Mouse (Mus musculus) midbrain, postnatal 0 days (tissue): Measurements from ENCODE around the gene Gch1. TPM values are rescaled to one million over a fixed set of nuclear protein-coding genes. Genes with fewer than 3 reads are reported as not detected.

Experiments used
- ATAC-seq: fragments of 200-750 bp; cut with Nextera tagmentation; 2 replicates; pipeline ENCODE4 v1.8.0; 2017; ENCODE audit warnings: moderate number of reproducible peaks, mild to moderate bottlenecking, moderate TSS enrichment, moderate library complexity; ENCODE audit not compliant: low FRiP score
- DNase-seq: peaks from one replicate; pipeline ENCODE4 v3.0.0-alpha.2; 2015; ENCODE audit warnings: low spot score
- H3K27ac ChIP-seq: fragments of 300-500 bp; sonication (generic); 2 replicates; pipeline ENCODE4 v1.5.1; 2014; ENCODE audit warnings: low read depth, mild to moderate bottlenecking, low read length, mixed read lengths
- H3K27me3 ChIP-seq: fragments of 300-500 bp; sonication (generic); 2 replicates; pipeline ENCODE4 v1.6.1; 2014; ENCODE audit warnings: low read length, control low read depth, mixed read lengths; ENCODE audit not compliant: insufficient read depth
- H3K36me3 ChIP-seq: fragments of 300-500 bp; sonication (generic); 2 replicates; pipeline ENCODE4 v1.6.1; 2014; ENCODE audit warnings: low read length, control low read depth, mixed read lengths; ENCODE audit not compliant: insufficient read depth
- H3K4me1 ChIP-seq: fragments of 300-500 bp; sonication (generic); 2 replicates; pipeline ENCODE4 v1.6.1; 2014; ENCODE audit warnings: mild to moderate bottlenecking, control low read depth, antibody characterized with exemption, low read length, mixed read lengths; ENCODE audit not compliant: insufficient read depth
- H3K4me2 ChIP-seq: fragments of 300-500 bp; sonication (generic); 2 replicates; pipeline ENCODE4 v1.6.1; 2014; ENCODE audit warnings: low read depth, mild to moderate bottlenecking, low read length, mixed read lengths; ENCODE audit not compliant: poor library complexity, severe bottlenecking
- H3K4me3 ChIP-seq: fragments of 300-500 bp; sonication (generic); 2 replicates; pipeline ENCODE4 v1.5.1; 2014; ENCODE audit warnings: low read depth, mild to moderate bottlenecking, low read length, moderate library complexity
- H3K9ac ChIP-seq: fragments of 300-500 bp; sonication (generic); replicated peaks from 2 replicates; pipeline ENCODE4 v1.6.1; 2014; ENCODE audit warnings: mild to moderate bottlenecking, low read length, moderate library complexity, mixed read lengths; ENCODE audit not compliant: poor library complexity, severe bottlenecking
- H3K9me3 ChIP-seq: fragments of 300-500 bp; sonication (generic); 2 replicates; pipeline ENCODE4 v1.6.1; 2016; ENCODE audit warnings: low read length, control low read depth
- CTCF ChIP-seq: IDR thresholded peaks from 2 replicates; pipeline ENCODE4 v1.5.1; 2016; ENCODE audit warnings: antibody characterized with exemption, mild to moderate bottlenecking
- WGBS: fragments of 180-500 bp; shearing (Covaris S2); extraction: QIAGEN DNeasy Blood & Tissue Kit; methylation state at CpG from one replicate; pipeline ENCODE4 v1.1.7; 2014; 5-methylcytosine and 5-hydroxymethylcytosine counted together
- polyA plus RNA-seq: library from polyadenylated mRNA; unstranded; fragments of >200 nt; fragmentation: Nextera tagmentation; extraction: Ambion mirVana; gene quantifications from 2 replicates; pipeline ENCODE4 v1.2.1, GENCODE M21; 2015
- total RNA-seq: library from RNA; depleted of rRNA; stranded (reverse); fragments of >200 nt; gene quantifications from 2 replicates; pipeline ENCODE4 v1.2.3, GENCODE M21; 2014; rRNA removed

Gch1 gene
- total RNA-seq (8.8 and 9.4 TPM in 2 replicates), polyA plus RNA-seq (5.3 and 6.9 TPM in 2 replicates)

GRCm38 (mm10) chr14:47188848-47189634 is at the start of gene Gch1:
Gene Gch1 (minus strand): TSS chr14:47189413.
- DNase-seq (peak; percentile 68), ATAC-seq (peak; percentile 86)
- H3K4me3 ChIP-seq, result peak within 1 kb of the TSS; percentile 87
- H3K27ac ChIP-seq, result no peak within 1 kb of the TSS
- H3K4me1 ChIP-seq, result peaks cover 7% of the 10 kb centered on the region
- H3K4me2 ChIP-seq, result peak within 1 kb of the TSS; percentile 92
- H3K36me3 ChIP-seq, result no peaks in the 10 kb centered on the region
- H3K27me3 ChIP-seq, result peaks cover 17% of the 10 kb centered on the region
- TF ChIP-seq CTCF, result peak; percentile 35
- no peaks in the 10 kb centered on the region for H3K9me3 ChIP-seq
- under 1% methylated on average over 58 of the region's 68 CpGs for WGBS
- peak within 1 kb of the TSS; percentile 45; the same call in 1 of the 2 replicates for H3K9ac ChIP-seq

- H3K9ac ChIP-seq, result no peak overlapping the region
- H3K4me2 ChIP-seq, result no peak overlapping the region
- H3K27ac ChIP-seq, result no peak overlapping the region
- no peaks in the 10 kb centered on the region for H3K27me3 ChIP-seq
- no peak for TF ChIP-seq CTCF
- H3K4me3 ChIP-seq, result no peak overlapping the region
- no peaks in the 10 kb centered on the region for H3K4me1 ChIP-seq
- ATAC-seq, result no peak
- peaks cover 2% of the 10 kb centered on the region; the same call in 1 of the 2 replicates for H3K36me3 ChIP-seq
- WGBS, result 88% methylated on average over 4 of the region's 4 CpGs
- no peaks in the 10 kb centered on the region for H3K9me3 ChIP-seq
- DNase-seq, result no peak
Measured at GRCm38 (mm10) chr14:47237286-47237685, 48.1 kb upstream of the Gch1 start.

GRCm38 (mm10) chr14:47236491-47236890 is 47.3 kb upstream of the Gch1 start:
- DNase-seq, result no peak
- Histone ChIP-seq H3K27me3 (no peaks in the 10 kb centered on the region), H3K4me1 (no peaks in the 10 kb centered on the region), H3K9ac (no peak overlapping the region), H3K4me3 (no peak overlapping the region), H3K4me2 (no peak overlapping the region), H3K36me3 (peaks cover 2% of the 10 kb centered on the region; the same call in 1 of the 2 replicates), H3K9me3 (no peaks in the 10 kb centered on the region), H3K27ac (no peak overlapping the region)
- ATAC-seq, result no peak
- TF ChIP-seq CTCF, result no peak
- WGBS, result 94% methylated on average over 7 of the region's 7 CpGs

- ATAC-seq, result no peak
- Histone ChIP-seq H3K9me3 (no peaks in the 10 kb centered on the region), H3K36me3 (no peaks in the 10 kb centered on the region), H3K4me2 (no peak overlapping the region), H3K27me3 (no peaks in the 10 kb centered on the region), H3K27ac (no peak overlapping the region), H3K9ac (no peak overlapping the region), H3K4me1 (no peaks in the 10 kb centered on the region), H3K4me3 (no peak overlapping the region)
- WGBS, result 67% methylated on average over 5 of the region's 5 CpGs
- no peak for TF ChIP-seq CTCF
- DNase-seq, result no peak
Measured at GRCm38 (mm10) chr14:47234526-47235250, 45.5 kb upstream of the Gch1 start.

GRCm38 (mm10) chr14:47234032-47234431 is 44.8 kb upstream of the Gch1 start:
- H3K36me3 ChIP-seq, result no peaks in the 10 kb centered on the region
- ATAC-seq, result no peak
- TF ChIP-seq CTCF, result no peak
- no peak overlapping the region for H3K4me3 ChIP-seq
- 95% methylated on average over 3 of the region's 3 CpGs for WGBS
- H3K4me1 ChIP-seq, result no peaks in the 10 kb centered on the region
- no peaks in the 10 kb centered on the region for H3K27me3 ChIP-seq
- H3K27ac ChIP-seq, result no peak overlapping the region
- DNase-seq, result no peak
- no peaks in the 10 kb centered on the region for H3K9me3 ChIP-seq
- no peak overlapping the region for H3K9ac ChIP-seq
- H3K4me2 ChIP-seq, result no peak overlapping the region

GRCm38 (mm10) chr14:47233602-47234001 is 44.4 kb upstream of the Gch1 start:
- Histone ChIP-seq H3K4me1 (no peaks in the 10 kb centered on the region), H3K9ac (no peak overlapping the region), H3K36me3 (no peaks in the 10 kb centered on the region), H3K27me3 (no peaks in the 10 kb centered on the region), H3K4me2 (no peak overlapping the region), H3K27ac (no peak overlapping the region), H3K4me3 (no peak overlapping the region), H3K9me3 (no peaks in the 10 kb centered on the region)
- DNase-seq, result no peak
- ATAC-seq, result no peak
- no peak for TF ChIP-seq CTCF
- WGBS, result 82% methylated on average over 2 of the region's 2 CpGs
